Mouse (Mus musculus) hematopoietic stem cell, adult 5-6 weeks (primary cell): ENCODE measurements around the gene Trmt10c. TPM values are rescaled to one million over a fixed set of nuclear protein-coding genes. Genes with fewer than 3 reads are reported as not detected.
A peak's percentile ranks its signal among the peaks of the same experiment; 100 is the strongest.
"Not testable (repeated sequence)": the region's sequence is repeated elsewhere in the genome, so short reads cannot be mapped to it uniquely, and the experiment has no call there.

Experiments used
- ATAC-seq, 2 experiments: fragments of 125-278 bp in 1 of 2; replicated peaks in 1 of 2; 2 replicates each; pipeline ENCODE4 v1.8.0; 2016 to 2017; ENCODE audit warnings: inconsistent platforms in 2 of 2, mild to moderate bottlenecking in 2 of 2, moderate number of reproducible peaks in 2 of 2, low read depth in 1 of 2, moderate TSS enrichment in 1 of 2; ENCODE audit not compliant: low FRiP score in 2 of 2, poor library complexity in 2 of 2, severe bottlenecking in 2 of 2, insufficient read depth in 1 of 2, low TSS enrichment in 1 of 2
- total RNA-seq: library from RNA; stranded (forward); fragments of 172-1452, 232-1000 nt; gene quantifications from 2 replicates; pipeline ENCODE4 v1.2.3, GENCODE M21; 2017

The Trmt10c gene
- total RNA-seq = 49.7 and 56.0 TPM in 2 replicates

GRCm38 (mm10) chr16:56037138-56038010 is at the start of gene Trmt10c:
Trmt10c (minus strand) TSS chr16:56037819.
- peak; percentile 93 to 99 for ATAC-seq

GRCm38 (mm10) chr16:56086336-56086735 is 48.7 kb upstream of the Trmt10c start:
- no peak for ATAC-seq

- no peak for ATAC-seq
Measured at GRCm38 (mm10) chr16:56081691-56082090, 44.1 kb upstream of the Trmt10c start.

GRCm38 (mm10) chr16:56079419-56079818 is 41.8 kb upstream of the Trmt10c start:
- no peak for ATAC-seq

GRCm38 (mm10) chr16:56076121-56076869 is 38.7 kb upstream of the Trmt10c start:
- no peak for ATAC-seq

GRCm38 (mm10) chr16:56075222-56076111 is 37.8 kb upstream of the Trmt10c start:
- ATAC-seq = peak; percentile 84 to 86

GRCm38 (mm10) chr16:56074565-56074964 is 36.9 kb upstream of the Trmt10c start:
- ATAC-seq = no peak

- no peak for ATAC-seq
Measured at GRCm38 (mm10) chr16:56074122-56074521, 36.5 kb upstream of the Trmt10c start.

- not testable (repeated sequence) for ATAC-seq
Measured at GRCm38 (mm10) chr16:56073150-56073549, 35.5 kb upstream of the Trmt10c start.

GRCm38 (mm10) chr16:56072533-56072932 is 34.9 kb upstream of the Trmt10c start:
- no peak for ATAC-seq

- ATAC-seq = no peak; a peak in 1 of 4 replicates
Measured at GRCm38 (mm10) chr16:56071317-56072232, 34.0 kb upstream of the Trmt10c start.

- no peak for ATAC-seq
Measured at GRCm38 (mm10) chr16:56068523-56069070, 31.0 kb upstream of the Trmt10c start.

GRCm38 (mm10) chr16:56066113-56066512 is 28.5 kb upstream of the Trmt10c start:
- ATAC-seq = no peak

- ATAC-seq = peak; percentile 96
Measured at GRCm38 (mm10) chr16:56064334-56064990, 26.8 kb upstream of the Trmt10c start.

- peak in 1 of 2 experiments; percentile 32; a peak in 1 of 4 replicates for ATAC-seq
Measured at GRCm38 (mm10) chr16:56062981-56063380, 25.4 kb upstream of the Trmt10c start.
